Mouse (Mus musculus): ENCODE data around the gene Cenpi.

The Cenpi gene

DNA sequence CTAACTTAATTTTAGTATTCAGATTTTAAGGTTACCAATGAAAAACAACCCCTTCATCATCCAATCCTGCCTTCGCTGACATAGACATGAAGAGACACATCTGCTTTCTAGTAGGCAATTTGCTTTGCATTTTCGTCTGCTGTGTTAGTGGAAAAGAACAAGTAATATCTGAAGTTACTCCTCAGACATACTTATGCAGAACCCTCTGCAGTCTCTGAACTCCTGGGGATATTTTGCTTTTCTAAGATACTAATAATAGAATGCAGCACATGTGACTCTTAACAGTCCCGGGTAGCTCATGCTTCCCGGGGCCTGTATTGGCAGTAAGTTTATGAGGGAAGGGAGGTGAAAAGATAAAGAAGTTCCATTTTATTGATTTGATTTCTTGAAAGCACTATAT is 54.3 kb downstream of the Cenpi start:
- DNase-seq (ENCODE audit: low read depth, low spot score), result no peak

DNA sequence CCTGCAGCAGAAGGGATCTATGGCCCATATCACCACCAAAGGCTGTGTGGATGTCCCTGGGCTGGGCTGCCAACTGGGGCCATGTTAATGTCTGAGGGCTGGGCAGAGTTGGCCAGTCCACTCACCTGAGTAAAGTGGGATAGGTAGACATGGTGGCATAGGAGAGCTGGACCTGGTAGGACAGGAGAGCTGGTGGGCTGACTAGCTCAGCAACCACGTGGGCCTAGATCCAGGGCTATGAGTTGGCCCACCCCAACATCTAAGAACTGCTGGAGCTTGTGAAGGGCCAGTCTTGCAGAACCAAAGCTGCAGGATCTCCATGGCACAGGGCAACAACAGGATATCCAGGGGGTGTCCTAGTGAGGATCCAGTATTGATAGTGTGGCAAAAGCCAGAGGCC is 57.5 kb downstream of the Cenpi start:
- DNase-seq (ENCODE audit: low read depth, low spot score), result no peak

DNA sequence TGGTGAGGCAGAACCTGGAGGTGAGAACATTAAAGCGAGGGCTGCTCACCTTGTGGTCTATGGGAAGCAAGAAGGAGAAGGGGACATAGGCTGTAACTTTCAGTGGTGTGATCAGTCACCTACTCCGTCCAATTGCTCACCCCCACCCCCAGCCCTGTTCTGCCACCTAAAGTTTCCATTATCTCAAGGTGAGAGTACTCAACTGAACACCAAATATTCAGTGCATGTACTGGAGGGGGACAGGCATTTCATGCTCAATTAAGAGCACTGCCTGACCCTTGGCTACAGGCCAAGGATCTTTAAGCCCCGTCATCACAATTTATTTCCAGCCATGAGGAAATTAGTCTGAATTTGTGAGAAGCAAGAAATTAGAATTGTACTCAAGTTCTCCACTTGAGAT is 58.7 kb downstream of the Cenpi start:
- no peak for DNase-seq (ENCODE audit: low read depth, low spot score)

DNA sequence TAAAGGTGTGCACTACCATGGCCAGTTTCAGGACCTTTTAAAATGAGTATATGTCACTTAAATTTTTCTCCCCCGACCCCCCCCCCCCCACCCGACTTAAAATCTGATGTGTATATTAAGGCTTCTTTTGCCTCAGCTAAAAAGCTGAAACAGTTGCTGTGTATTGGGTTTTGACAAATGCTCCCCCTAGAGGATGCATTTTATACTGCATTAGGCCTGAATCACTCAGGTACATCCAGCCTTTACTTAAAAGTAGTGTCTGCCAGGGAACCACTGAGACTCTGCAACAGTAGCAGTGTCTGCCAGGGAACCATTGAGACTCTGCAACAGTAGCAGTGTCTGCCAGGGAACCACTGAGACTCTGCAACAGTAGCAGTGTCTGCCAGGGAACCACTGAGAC is 63.4 kb downstream of the Cenpi start:
- DNase-seq (ENCODE audit: low read depth, low spot score), result no peak

DNA sequence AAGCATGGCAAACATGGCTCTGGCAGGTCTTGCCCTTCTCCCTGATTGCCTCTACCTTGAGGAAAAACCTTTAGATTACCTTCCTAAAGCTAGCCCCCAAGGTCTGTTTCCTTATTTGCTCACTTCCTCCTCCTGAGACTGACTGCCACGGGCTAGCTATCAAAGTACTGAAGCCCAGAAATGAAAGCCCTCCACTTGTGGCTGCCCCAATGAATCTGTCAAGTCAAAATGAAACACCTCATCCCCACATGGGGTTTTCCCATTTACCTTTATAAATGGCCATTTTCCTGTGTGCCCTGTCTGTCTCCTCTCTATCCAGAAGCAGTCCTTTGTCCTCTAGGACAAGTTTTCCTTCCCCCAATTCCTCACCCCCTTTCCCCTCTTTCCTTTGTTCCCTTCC is 66.3 kb downstream of the Cenpi start:
- DNase-seq (ENCODE audit: low read depth, low spot score), result no peak

DNA sequence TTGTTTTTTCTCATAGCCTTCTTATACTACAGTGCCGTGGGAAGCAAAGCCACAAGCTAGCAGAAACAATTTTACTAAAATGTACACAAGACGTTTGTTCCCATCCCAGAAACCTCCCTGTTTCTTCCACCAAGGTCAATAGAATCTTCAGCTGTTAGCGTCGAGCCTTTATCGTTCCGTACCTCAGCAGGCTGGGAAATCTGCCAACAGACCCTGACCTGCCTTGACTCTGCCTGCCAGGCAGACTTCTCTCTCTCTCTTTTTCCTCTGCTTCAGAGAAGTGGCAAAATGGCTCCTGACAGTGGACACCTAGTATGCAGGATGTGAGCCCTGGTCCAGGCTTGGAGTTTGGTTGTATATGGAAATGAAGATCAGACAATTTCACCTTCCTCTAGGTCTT is 77.0 kb downstream of the Cenpi start:
- no peak for DNase-seq (ENCODE audit: low read depth, low spot score)

DNA sequence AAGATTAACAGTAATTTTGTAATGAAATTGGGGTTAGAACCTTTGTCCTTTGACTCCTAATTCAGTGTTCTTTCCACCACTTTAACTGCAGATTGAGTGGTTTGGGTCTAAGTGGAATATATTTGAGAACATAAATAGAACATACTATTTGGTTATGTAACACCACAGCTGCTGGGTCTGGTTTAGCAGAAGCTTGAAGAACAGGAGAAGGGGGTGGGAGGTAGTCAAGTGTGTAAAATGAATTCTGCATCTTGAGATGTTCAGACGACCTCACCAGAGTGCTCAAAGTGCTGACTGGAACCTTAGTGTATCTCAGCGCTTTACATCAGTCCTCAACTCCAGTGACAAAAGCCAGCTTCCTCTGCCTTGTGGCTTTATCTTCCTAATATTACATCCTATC is 91.1 kb downstream of the Cenpi start:
- DNase-seq (ENCODE audit: low read depth, low spot score), result no peak

DNA sequence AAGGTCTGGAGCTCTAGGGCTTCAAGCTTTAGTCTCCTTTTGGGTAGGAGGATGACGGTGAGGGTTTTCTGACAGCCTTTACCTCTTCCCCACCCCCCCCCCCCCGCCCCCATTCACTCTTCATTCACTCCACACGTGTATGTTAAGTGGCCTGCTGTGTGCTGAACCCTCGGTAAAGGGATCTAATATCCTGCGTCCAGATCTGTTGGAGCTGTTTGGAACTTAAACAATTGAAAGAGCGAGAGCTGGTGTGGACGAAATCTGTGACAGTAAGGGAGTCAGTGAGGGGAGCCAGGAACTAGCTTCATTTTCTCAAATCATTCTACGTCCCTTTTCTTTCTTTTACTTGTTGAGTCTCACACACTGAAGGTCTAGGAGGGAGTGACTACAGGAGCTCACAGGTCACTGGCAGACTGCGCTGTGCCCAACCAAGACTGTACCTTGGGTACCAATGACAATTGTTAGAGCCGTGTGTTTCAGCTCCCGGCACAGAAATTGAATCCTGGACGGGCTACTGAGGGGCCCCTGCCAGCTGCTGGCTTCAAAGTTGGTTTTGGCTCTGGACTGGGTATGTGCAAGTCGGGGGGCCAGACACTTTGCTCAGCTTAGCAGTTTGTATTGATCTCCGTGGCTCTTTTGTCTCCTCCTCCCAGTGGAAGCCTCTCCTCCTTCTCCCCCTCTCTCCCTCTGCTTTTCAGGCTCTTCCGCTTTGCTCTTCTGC is 96.1 kb downstream of the Cenpi start, which contains the start of gene Drp2:
Gene Drp2, plus strand, starts transcription at position 689 of the 721 bp plus-strand sequence.
- DNase-seq (ENCODE audit: low read depth, low spot score), result no peak

DNA sequence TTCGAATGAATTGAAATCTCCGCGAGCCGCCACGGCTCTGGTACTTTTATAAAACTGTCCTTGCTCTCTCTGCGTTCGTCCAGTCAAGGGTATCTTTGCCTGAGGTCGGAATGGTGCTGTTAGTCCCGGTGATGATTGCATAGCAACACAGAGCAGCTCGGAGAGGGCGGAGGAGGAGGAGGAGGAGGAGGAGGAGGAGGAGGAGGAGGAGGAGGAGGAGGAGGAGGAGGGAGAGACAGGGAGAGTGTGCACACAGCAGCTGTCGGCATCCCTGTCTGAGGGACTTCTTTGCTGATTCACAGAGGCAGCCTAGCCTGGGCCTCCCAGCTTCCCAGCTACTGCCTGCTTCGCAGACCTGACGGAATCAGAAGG is 96.7 kb downstream of the Cenpi start:
- DNase-seq (ENCODE audit: low read depth, low spot score), result no peak

DNA sequence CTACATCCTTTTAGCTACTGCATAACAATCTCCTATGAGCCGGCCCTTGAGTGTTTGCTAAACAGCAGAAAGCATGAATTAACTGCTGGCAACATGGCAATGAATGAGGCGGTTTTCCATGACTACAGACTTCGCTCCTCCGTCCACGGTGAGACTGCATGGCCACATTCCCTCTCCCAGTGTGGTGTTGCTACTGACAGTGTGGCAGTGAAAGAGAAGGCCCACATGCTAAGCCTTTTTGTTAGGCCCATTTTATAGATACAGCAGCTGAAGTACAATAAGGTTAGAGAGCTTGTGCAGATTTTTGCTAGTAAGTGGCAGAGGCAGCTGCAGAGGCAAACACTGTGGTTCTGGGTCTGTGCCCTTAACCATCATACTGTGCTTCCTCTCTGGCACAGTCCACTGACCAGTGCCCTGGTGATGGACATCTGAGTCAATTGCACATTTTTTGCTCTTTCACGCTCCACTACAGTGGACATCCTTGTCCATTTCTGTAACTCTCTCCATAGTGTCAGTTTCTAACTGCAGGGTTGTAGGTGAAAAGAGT is 101.5 kb downstream of the Cenpi start:
- no peak for DNase-seq (ENCODE audit: low read depth, low spot score)

DNA sequence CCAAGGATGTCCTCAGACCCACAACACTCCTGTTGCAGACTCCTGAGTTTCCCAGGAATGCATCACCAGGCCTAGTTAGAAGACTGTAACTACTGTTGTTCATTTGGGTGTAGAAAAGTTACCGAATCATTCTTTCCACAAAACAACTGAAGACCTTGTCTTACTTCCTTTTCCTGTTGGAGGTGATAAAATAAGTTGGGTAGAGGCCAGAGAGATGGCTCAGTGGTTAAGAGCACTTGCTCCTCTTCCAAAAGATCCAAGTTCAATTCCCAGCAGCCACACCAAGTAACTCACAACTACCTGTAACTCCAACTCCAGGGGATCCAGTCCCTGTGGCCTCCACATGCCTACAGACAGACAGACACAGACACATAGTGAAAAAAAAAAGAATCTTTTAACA is 104.2 kb downstream of the Cenpi start:
- DNase-seq (ENCODE audit: low read depth, low spot score), result no peak
